Mouse (Mus musculus): ENCODE measurements around the gene Rbck1. TPM values are rescaled to one million over a fixed set of nuclear protein-coding genes. Genes with fewer than 3 reads are reported as not detected.

Rbck1 gene
- 49.8 and 53.6 TPM in 2 replicates for polyA plus RNA-seq (2015; fragmentation: Nextera tagmentation; extraction: Ambion mirVana)

DNA sequence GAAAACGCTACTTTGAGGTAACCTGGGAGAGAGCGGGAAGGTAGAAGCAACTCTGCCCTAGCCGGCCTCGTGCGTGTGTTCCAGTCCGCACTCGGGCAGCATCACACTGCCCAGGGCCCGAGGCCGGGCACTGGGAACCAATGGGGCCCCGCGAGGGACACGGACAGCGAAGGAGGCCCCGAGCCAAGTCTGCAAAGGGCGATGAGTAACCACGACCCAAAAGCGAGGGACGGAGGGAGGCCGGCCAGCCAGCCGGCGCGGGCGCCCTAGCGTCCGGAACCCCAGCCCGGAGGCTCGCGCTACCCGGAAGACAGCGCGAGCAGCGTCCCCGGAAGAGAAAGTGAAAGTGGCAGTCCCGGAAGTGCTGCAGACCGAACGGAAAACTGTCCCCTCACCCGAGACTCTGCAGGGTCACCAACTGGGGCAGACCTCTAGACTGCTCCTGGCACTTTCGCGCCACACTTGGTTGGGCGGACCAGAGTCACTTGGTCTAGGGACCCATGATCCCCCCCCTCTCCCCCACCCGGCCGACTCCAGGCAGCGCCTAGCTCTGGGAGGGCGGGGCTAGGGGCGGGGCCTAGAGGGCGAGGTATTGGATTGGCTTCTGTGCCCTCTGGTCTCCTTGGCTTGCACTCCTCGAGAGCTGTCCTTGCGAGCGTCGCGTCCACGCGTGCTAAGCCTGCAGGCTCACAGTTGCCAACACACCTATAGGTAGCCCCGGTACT, at the start of gene Rbck1:
Rbck1 (minus strand) TSS at position 553 of the 725 bp plus-strand sequence.
- peak; percentile 95 for DNase-seq (ENCODE audit: low spot score)

DNA sequence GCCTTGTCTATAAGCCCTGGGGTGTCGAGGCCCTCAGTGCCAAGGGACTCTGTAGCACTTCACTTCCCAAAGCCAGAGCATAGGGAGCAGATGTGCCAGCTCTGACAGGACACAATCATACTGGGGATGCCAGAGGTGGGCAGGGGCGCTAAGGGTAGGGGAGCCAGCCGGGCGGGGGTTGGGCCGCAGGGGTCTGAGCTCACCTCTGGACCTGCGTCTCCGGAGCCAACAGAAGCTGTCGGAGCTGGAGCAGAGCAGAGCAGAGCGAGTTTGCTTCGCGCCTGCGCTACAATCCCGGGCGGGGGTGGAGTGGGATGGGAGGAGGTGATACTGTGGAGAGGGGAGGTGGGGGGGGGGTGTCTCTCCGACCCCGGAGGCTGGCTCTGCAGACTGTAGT, 43.9 kb upstream of the Rbck1 start, which contains the start of gene Nrsn2:
Nrsn2 (minus strand) TSS at position 294 of the 397 bp plus-strand sequence.
- Histone ChIP-seq H3K27ac (replicated peaks) (no peak within 1 kb of the TSS), H3K4me1 (replicated peaks; ENCODE audit: control insufficient read depth, insufficient read depth) (no peaks in the 10 kb centered on the region), H3K9ac (ENCODE audit: low read length) (no peak within 1 kb of the TSS), H3K9me3 (ENCODE audit: control insufficient read depth, low read length) (no peaks in the 10 kb centered on the region), H3K4me2 (replicated peaks; ENCODE audit: low read depth) (no peak within 1 kb of the TSS), H3K27me3 (ENCODE audit: control insufficient read depth, insufficient read depth, low read length) (no peaks in the 10 kb centered on the region), H3K36me3 (ENCODE audit: control insufficient read depth, insufficient read depth, low read length) (no peaks in the 10 kb centered on the region), H3K4me3 (ENCODE audit: low read depth, low read length) (no peak within 1 kb of the TSS)
- no peak for ATAC-seq (ENCODE audit: low FRiP score, low TSS enrichment)
- WGBS, result 5% methylated on average over 9 of the region's 16 CpGs
- no peak for DNase-seq (ENCODE audit: low spot score)
- TF ChIP-seq CTCF (IDR thresholded peaks at IDR 0.05; ENCODE audit: low read depth), result no peak
- no peak for TF ChIP-seq EP300 (optimal IDR thresholded peaks at IDR 0.05)

More for the DNA sequence above, at the start of gene Rbck1:
- H3K4me1 ChIP-seq (replicated peaks; ENCODE audit: control insufficient read depth, insufficient read depth), result no peaks in the 10 kb centered on the region; the same call in 1 of the 2 replicates
- no peaks in the 10 kb centered on the region for H3K27me3 ChIP-seq (ENCODE audit: control insufficient read depth, insufficient read depth, low read length)
- no peak; the same call in 1 of the 2 replicates for TF ChIP-seq CTCF (IDR thresholded peaks at IDR 0.05; ENCODE audit: low read depth)
- no peak for TF ChIP-seq EP300 (optimal IDR thresholded peaks at IDR 0.05)
- H3K9me3 ChIP-seq (ENCODE audit: control insufficient read depth, low read length), result no peaks in the 10 kb centered on the region
- peak within 1 kb of the TSS; percentile 94 for H3K27ac ChIP-seq (replicated peaks)
- H3K4me3 ChIP-seq (ENCODE audit: low read depth, low read length), result peak within 1 kb of the TSS; percentile 79
- WGBS, result under 1% methylated on average over 52 of the region's 54 CpGs
- ATAC-seq (ENCODE audit: low FRiP score, low TSS enrichment), result peak; percentile 95
- peak within 1 kb of the TSS; percentile 89 for H3K9ac ChIP-seq (ENCODE audit: low read length)
- peak within 1 kb of the TSS; percentile 91 for H3K4me2 ChIP-seq (replicated peaks; ENCODE audit: low read depth)
- no peaks in the 10 kb centered on the region for H3K36me3 ChIP-seq (ENCODE audit: control insufficient read depth, insufficient read depth, low read length)

DNA sequence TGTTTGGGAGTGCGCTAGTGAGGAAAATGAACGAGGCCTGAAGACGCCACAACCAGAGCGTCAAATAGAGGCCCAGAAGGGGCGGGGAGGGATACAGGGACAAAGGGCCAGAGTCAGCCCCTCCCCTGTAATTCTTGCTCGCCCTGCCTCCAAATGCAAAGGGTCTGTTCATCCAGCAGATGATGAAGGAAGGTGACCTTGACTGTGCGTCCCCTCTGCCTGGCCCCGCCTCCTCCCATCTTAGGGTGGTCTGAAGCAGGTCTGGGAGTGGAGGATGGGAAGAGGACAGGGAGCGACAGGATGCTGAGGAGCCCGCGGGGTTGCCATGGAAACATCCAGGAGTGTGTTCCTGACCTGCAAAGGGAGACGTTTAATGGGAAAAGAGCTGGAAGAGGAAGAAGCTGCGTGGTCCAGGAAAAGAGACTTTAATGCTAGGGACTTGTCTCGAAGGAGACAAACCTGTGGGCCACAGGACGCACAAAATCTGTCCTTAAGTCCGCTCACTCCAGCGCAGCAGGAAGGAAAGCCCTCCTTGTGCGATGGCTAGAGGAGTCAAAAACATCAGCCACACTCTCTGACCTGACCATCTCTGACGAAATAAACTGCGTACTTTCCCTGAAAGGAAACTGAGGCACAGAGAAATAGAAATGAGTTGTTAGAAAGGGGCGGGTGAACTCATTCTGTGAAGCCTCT, 43.3 kb upstream of the Rbck1 start:
- Histone ChIP-seq H3K9me3 (ENCODE audit: control insufficient read depth, low read length) (no peaks in the 10 kb centered on the region), H3K4me1 (replicated peaks; ENCODE audit: control insufficient read depth, insufficient read depth) (no peaks in the 10 kb centered on the region), H3K4me2 (replicated peaks; ENCODE audit: low read depth) (no peak overlapping the region), H3K27ac (replicated peaks) (no peak overlapping the region), H3K9ac (ENCODE audit: low read length) (no peak overlapping the region), H3K36me3 (ENCODE audit: control insufficient read depth, insufficient read depth, low read length) (no peaks in the 10 kb centered on the region), H3K27me3 (ENCODE audit: control insufficient read depth, insufficient read depth, low read length) (no peaks in the 10 kb centered on the region), H3K4me3 (ENCODE audit: low read depth, low read length) (no peak overlapping the region)
- ATAC-seq (ENCODE audit: low FRiP score, low TSS enrichment) (0 out of 2 replicates have a peak, but pooled peaks have one; percentile 47), DNase-seq (ENCODE audit: low spot score) (no peak)
- 13% methylated on average over 21 of the region's 21 CpGs for WGBS
- TF ChIP-seq EP300 (optimal IDR thresholded peaks at IDR 0.05) (no peak), CTCF (IDR thresholded peaks at IDR 0.05; ENCODE audit: low read depth) (no peak)

DNA sequence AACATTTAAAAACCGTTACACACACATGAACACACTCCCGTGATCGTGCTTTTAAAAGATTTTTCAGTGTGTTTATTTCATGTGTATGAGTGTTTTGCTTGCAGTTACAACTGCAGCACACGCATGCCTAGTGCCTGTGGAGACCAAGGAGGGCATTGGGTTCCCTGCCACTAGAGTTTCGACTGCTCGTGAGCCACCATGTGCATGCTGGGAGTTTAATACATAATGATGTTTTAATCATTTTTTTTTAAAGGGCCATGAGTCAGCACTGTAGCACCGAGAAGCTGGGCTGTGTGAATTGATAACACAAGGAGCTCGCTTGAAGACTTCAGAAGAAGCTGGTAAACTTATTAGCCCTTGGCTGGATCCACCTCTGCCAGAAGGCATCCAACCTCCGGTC, 41.1 kb upstream of the Rbck1 start:
- WGBS, result 73% methylated on average over 9 of the region's 9 CpGs
- Histone ChIP-seq H3K9ac (ENCODE audit: low read length) (no peak overlapping the region), H3K27me3 (ENCODE audit: control insufficient read depth, insufficient read depth, low read length) (no peaks in the 10 kb centered on the region), H3K4me3 (ENCODE audit: low read depth, low read length) (no peak overlapping the region), H3K4me2 (replicated peaks; ENCODE audit: low read depth) (no peak overlapping the region), H3K4me1 (replicated peaks; ENCODE audit: control insufficient read depth, insufficient read depth) (no peaks in the 10 kb centered on the region), H3K36me3 (ENCODE audit: control insufficient read depth, insufficient read depth, low read length) (no peaks in the 10 kb centered on the region), H3K9me3 (ENCODE audit: control insufficient read depth, low read length) (no peaks in the 10 kb centered on the region), H3K27ac (replicated peaks) (no peak overlapping the region)
- ATAC-seq (ENCODE audit: low FRiP score, low TSS enrichment), result no peak
- TF ChIP-seq EP300 (optimal IDR thresholded peaks at IDR 0.05), result no peak
- TF ChIP-seq CTCF (IDR thresholded peaks at IDR 0.05; ENCODE audit: low read depth), result no peak
- DNase-seq (ENCODE audit: low spot score), result no peak

DNA sequence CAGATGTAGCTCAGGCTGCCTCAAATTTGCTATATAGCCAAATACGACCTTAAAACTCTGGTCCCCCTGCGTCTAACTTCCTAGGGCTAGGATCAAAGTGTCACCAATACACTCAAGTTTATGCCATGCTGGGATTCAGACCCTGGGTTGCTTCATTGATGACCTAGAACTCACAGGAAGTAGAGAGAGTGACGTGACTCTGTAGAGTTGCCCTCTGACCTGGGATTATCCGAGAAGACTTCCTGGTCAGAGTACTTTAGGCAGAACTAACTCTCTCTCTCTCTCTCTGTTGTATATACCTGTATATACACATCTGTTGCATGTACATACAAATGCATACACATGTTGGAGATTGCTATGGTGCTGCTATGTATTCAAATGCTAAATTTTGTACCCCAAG, 40.2 kb upstream of the Rbck1 start:
- no peak for TF ChIP-seq CTCF (IDR thresholded peaks at IDR 0.05; ENCODE audit: low read depth)
- no peak for TF ChIP-seq EP300 (optimal IDR thresholded peaks at IDR 0.05)

DNA sequence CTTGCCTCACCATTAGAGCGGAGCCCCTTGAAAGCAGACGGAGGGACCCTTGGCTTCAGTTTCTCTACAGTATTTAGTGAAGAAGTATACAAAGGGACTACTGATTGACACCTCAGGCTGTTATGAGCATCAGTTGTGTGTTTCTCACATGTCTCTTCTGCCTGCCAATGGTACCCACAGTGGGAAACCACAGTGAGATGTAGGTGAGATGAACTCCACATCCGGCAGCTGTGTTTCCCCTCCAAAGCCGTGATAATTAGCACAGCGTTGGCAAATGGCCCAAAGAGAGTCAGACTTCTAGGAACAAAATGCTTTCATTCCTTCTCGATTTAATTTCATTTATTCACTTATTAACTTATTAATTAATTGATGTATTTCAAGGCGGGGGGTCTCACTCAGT, 39.7 kb upstream of the Rbck1 start:
- Histone ChIP-seq H3K27ac (replicated peaks) (no peak overlapping the region), H3K9me3 (ENCODE audit: control insufficient read depth, low read length) (no peaks in the 10 kb centered on the region), H3K4me1 (replicated peaks; ENCODE audit: control insufficient read depth, insufficient read depth) (no peaks in the 10 kb centered on the region), H3K9ac (ENCODE audit: low read length) (no peak overlapping the region), H3K4me2 (replicated peaks; ENCODE audit: low read depth) (no peak overlapping the region), H3K4me3 (ENCODE audit: low read depth, low read length) (no peak overlapping the region), H3K27me3 (ENCODE audit: control insufficient read depth, insufficient read depth, low read length) (no peaks in the 10 kb centered on the region), H3K36me3 (ENCODE audit: control insufficient read depth, insufficient read depth, low read length) (no peaks in the 10 kb centered on the region)
- no peak for ATAC-seq (ENCODE audit: low FRiP score, low TSS enrichment)
- WGBS, result 78% methylated on average over 7 of the region's 7 CpGs
- no peak for DNase-seq (ENCODE audit: low spot score)
- TF ChIP-seq CTCF (IDR thresholded peaks at IDR 0.05; ENCODE audit: low read depth) (no peak), EP300 (optimal IDR thresholded peaks at IDR 0.05) (no peak)

More for the DNA sequence above, 40.2 kb upstream of the Rbck1 start:
- Histone ChIP-seq H3K9ac (ENCODE audit: low read length) (no peak overlapping the region), H3K4me2 (replicated peaks; ENCODE audit: low read depth) (no peak overlapping the region), H3K27ac (replicated peaks) (no peak overlapping the region), H3K9me3 (ENCODE audit: control insufficient read depth, low read length) (no peaks in the 10 kb centered on the region), H3K4me1 (replicated peaks; ENCODE audit: control insufficient read depth, insufficient read depth) (no peaks in the 10 kb centered on the region), H3K4me3 (ENCODE audit: low read depth, low read length) (no peak overlapping the region), H3K36me3 (ENCODE audit: control insufficient read depth, insufficient read depth, low read length) (no peaks in the 10 kb centered on the region), H3K27me3 (ENCODE audit: control insufficient read depth, insufficient read depth, low read length) (no peaks in the 10 kb centered on the region)
- ATAC-seq (ENCODE audit: low FRiP score, low TSS enrichment), result no peak
- no peak for DNase-seq (ENCODE audit: low spot score)
- WGBS, result 66% methylated on average over 4 of the region's 4 CpGs

Data from stomach, postnatal 0 days (tissue).